Mouse (Mus musculus): ENCODE data around the gene Cd68.

The Cd68 gene

DNA sequence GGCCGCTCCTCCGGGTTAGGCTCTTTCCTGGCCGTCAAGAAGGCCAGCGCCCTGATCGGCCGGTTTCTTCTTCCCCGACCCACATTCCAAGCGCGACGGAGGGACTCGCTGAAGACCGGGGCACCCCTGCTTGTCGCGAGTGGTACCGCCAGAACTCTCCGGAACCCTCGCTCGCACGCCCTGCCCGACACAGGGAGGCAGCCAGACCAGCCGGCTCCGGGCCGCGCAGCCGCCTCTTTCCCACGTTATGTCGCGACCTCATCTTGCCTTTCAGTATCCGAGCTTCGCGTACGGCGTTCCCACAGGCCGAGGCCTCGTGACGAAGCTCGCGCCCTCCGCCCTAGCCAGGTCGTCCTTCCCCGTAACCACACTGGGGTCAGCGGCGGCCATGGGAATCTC is 5.8 kb upstream of the Cd68 start:
- intact Hi-C loops (cut with DNase I) = no loop called here

DNA sequence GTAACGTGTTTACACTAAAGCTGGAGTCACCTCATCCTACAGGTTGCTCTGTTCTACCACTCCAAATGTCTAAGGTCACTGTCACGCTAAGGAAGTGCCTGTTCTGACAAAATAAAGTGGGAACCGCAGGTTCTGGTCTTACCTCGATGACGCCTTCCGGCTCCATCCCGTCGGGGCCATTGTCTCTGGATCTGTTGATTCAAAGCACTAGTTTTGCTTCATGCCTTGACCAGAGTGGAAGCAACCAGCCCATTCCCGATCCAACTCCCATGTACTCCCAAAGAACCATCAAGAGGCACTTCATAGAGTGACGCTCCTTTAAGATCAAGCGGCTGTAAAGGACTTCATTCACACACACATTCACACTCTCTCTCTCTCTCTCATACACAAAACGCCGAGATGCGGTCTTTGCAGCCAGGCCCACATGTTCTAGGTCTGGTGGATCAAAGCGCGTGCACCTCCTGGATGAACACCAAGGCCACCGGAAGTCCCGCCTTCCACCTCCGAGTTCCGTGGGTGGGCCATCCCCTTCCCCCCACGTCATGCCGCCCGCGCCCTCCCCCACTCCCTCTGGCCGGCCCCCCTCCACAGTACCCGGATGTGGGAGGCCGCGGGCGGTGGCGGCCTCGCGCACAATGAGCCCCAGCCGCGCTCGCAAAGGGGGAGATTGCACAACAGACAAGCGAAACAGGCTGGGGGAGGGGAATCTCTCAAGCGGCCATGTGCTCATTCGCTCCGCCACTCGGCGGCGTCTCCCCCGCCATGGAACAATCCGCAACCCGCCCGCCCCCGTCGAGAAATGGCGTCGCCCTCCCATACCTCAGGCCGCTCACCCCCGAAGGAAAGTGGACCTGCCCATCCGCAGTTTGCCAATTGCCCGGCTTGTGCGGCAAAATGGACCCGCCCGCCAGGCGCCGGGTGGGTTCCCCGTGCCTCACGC is 5.1 kb upstream of the Cd68 start:
- intact Hi-C loops (cut with DNase I) = no loop called here

DNA sequence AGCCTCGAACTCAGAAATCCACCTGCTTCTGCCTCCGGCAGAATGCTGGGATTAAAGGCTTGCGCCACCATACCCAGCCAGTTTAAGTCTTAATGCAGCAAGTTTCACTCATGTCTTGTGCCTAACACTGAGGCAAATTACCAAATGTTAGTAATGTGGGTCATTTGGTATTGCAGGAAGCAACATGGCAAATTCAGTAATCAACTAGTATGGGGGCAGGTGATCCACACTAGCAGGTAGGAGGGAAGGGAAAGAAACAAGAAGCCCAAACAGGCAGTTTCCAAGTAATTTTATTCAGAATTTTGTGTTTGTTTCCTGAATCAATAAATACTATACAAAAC is 682 bp upstream of the Cd68 start:
- intact Hi-C loops (cut with DNase I) = no loop called here

DNA sequence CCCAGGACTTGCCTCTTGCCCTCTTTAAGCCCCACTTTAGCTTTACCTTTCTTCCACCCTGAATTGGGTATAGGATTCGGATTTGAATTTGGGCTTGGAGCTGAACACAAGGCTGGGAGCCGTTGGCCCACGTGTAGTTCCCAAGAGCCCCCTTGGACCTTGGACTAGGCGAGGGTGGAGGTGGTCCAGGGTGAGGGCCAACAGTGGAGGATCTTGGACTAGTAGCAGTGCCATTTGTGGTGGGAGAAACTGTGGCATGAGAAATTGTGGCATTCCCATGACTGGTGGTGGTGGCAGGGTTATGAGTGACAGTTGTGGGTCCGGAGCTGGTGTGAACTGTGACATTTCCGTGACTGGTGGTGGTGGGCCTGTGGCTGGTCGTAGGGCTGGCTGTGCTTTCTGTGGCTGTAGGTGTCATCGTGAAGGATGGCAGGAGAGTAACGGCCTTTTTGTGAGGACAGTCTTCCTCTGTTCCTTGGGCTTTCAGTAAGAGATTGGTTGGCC is 444 bp downstream of the Cd68 start:
- intact Hi-C loops (cut with DNase I) = no loop called here

DNA sequence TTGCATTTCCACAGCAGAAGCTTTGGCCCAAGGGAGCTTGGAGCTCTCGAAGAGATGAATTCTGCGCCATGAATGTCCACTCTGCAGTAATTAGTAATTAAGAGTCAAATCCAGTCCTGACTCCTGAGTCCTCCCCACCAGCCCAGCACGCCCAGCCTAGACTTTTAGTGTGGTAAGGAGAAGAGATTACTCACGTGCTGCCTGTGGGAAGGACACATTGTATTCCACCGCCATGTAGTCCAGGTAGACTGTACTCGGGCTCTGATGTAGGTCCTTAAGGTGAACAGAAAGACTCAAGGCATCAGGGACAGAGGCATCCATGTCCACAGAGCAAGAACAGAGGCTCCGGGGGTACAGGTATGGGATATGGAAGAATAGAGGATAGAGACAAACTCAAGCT is 1.1 kb downstream of the Cd68 start:
- intact Hi-C loops (cut with DNase I) = loop anchor here (5.0 kb wide), 1 partner anchor 38 kb away; no protein-coding TSS in a partner anchor

GRCm38 (mm10) chr11:69663795-69664194 is 2.2 kb downstream of the Cd68 start:
- intact Hi-C loops (cut with DNase I) = loop anchor here (5.0 kb wide), 1 partner anchor 36 kb away; no protein-coding TSS in a partner anchor

DNA sequence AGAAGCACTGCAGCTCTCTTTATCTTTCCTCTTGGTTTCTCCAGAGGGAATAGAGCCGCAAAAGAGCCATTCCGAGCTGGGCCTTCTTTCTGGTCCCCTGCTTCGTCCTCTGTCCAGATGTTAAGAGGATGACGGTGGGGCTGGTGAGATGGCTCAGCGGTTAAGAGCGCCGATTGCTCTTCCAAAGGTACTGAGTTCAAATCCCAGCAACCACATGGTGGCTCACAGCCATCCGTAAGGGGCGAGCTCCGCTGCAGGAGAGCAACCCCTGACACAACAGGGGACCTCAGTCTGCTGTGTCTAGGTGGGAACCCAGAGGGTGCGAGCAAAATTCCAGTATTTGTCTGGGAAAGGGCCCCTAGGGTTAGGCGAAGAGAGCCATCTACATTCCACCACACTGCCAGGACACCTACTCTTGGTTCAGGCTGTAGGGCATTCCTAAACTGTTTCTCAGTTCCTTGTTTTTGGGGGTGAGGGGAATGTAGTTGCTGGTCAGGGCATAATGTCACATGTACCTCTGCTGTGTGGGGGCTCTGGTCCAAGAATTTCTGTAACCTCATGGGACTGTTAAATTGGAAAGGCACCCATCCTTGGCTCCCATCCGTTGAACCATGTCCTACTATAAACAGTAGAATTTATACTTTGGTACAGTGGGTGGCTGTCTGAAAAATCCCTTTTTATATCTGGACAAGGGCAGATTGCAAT is 2.8 kb downstream of the Cd68 start:
- intact Hi-C loops (cut with DNase I) = loop anchor here (5.0 kb wide), 1 partner anchor 36 kb away; no protein-coding TSS in a partner anchor

DNA sequence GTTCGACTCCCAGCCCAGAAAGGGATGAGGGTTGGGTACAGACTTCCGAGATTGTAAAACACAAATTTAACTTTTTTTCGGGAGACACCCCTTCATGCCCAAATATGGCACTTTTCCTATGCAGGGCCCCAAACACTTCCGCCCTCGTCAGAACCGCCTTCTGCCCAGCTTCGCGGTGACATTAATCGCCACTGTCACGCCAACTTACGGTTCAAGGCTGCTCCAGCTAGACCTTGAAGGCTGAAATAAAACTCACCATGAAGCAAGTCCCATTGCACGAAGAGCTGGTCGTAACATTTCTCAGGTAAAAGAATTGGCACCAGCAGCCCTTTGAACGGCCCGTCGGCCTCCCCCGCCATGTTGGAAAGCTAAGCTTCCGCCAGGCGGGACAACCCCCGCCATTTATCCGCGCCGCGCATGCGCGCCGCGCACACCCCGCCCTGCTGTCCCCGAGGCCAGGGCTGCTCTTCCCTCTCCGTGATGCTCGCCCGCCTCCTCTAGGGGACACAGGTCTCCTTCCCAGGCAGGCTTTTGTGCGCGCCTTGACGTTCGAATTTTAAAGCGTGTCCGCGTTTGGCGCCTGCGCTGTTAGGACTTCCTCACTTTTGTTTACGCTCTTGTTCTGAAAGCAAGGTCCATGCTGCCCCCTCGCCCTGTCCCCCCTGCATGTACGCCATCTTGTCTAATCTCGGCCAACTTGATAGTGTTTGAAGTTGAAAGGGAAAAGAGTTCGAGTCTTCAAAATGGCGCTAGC is 3.6 kb downstream of the Cd68 start, which contains the start of gene Mpdu1:
Mpdu1 (minus strand) TSS at position 430 of the 754 bp plus-strand sequence.
- intact Hi-C loops (cut with DNase I) = loop anchor here (5.0 kb wide), 1 partner anchor 35 kb away; no protein-coding TSS in a partner anchor

- intact Hi-C loops (cut with DNase I) = loop anchor here (5.0 kb wide), 1 partner anchor 34 kb away; no protein-coding TSS in a partner anchor
These were observed 4.6 kb downstream of the Cd68 start for GRCm38 (mm10) chr11:69661221-69661881.

DNA sequence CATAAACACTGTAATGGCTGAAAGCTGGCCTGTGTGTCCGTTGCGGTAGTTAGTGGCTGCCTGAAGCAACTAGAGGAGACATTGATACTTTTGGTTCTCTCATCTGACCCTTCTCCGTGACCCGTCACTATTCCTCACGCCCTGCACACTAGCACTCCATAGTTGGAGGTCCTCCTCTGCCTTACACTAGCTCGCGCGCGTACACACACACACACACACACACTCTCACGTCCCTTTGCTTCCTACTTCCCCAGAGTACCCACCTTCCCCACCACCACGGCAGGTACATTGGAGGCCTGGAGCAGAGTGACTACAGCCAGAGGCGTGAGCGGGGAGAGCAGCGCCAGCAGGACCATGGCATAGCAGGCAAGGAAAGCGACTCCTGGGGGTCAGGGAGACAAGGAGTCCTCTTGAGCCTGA is 8.5 kb downstream of the Cd68 start:
- intact Hi-C loops (cut with DNase I) = no loop called here

DNA sequence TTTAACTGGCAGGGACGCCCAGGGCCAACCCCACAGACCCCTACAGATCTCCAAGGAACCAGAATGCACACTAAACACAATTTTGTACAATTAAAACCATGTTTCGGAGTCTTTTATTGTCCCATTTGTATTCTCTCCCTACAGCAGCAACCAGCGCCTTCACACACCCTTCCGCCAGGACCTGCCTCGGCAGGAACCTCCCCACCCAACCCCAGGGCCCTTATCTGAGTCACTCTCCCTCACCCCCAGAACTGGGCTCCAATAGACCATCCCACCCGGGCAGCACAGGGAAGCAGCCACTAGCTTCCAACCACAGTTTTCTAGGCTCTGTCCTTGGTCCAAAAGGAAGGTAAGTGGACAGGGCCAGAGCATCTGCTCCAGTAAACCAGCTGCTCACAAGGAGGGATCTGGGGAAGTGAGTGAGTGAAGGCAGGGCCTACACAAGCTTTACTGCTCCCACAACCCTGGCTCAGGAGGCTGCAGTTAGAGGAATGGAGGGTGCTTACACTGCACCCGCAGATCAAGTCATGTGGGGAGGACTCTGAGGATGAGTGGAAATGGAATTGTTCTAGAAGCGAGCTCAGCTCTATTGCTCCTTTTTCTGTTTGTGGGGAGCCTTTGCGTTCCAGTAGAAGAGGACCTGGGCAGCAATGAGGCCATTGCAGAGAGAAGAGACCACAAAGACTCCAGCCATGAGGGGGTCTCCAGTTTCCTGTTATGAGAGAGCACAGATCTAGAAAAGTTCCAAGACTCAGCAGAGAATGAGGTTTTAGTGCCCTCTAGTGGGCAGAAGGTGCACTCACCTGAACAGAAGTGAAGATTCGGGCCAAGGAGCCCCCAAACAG is 9.1 kb downstream of the Cd68 start:
- intact Hi-C loops (cut with DNase I) = no loop called here

DNA sequence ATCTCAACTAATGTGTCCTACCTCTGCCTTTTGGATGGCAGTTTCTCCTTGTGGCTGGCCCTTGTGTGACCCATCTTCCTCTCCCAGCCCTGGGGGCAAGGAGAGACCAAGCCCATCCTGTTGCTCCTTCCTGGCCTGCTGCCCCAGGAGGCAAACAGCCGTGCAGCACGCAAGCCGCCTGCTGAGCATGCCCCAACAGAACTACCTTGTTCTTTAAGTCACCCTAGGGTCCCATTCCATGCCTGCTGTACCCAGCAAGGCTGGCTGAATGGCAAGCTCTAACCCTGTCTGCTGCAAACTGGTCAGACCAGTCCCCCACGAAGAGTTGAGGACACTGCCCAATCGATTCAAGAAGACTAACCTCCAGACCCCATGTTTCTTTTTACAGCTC is 9.9 kb downstream of the Cd68 start:
- intact Hi-C loops (cut with DNase I) = no loop called here

GRCm38 (mm10) chr11:69655264-69656064 is 10.5 kb downstream of the Cd68 start, which contains the start of gene Sox15:
Gene Sox15 (plus strand): TSS chr11:69655314.
- intact Hi-C loops (cut with DNase I) = no loop called here

- intact Hi-C loops (cut with DNase I) = no loop called here
These were observed 11.2 kb downstream of the Cd68 start for GRCm38 (mm10) chr11:69654760-69655159.

GRCm38 (mm10) chr11:69653399-69653798 is 12.6 kb downstream of the Cd68 start:
- intact Hi-C loops (cut with DNase I) = no loop called here

GRCm38 (mm10) chr11:69645860-69646259 is 20.1 kb downstream of the Cd68 start:
- intact Hi-C loops (cut with DNase I) = no loop called here

GRCm38 (mm10) chr11:69635471-69635870 is 30.5 kb downstream of the Cd68 start:
- intact Hi-C loops (cut with DNase I) = no loop called here

DNA sequence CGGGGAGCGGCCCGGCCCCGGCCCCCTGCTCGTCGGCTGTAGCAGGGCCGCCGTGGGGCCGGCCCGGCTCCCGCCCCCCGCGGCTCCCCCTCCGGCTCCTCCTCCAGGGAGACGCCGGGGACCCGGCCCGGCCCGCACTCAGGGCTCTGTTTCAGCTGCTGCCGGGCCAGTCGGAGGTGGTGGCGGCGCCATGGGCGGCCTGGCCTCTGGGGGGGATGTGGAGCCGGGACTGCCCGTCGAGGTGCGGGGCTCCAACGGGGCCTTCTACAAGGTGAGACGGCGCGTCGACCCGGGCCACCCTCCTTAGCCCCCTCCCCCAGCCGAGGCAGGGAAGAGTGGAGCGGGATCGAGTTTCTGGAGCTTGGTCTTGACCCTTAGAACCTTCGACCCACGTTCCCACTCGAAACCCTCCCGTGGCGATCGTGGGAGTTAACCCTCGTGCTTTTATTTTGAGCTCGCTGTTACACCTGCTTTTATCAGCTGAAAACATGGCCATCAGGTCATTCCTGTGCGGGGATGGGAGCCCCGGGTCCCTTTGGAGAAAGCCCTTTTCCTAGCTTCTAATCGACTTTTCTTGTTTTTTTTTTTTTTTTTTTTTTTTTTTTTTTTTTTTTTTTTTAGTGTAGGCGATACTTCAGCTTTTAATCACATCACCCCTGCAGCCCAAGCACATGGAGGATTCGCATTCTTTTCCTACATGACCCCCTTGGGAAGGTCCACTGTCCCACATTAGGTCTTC is 32.7 kb downstream of the Cd68 start:
- intact Hi-C loops (cut with DNase I) = no loop called here

Data from adrenal gland (tissue).